Mouse (Mus musculus) B cell, adult 2 months (primary cell): ENCODE results near the gene Snx1.

Experiments used
- DNase-seq, 2 experiments: peaks; one replicate each; pipeline ENCODE4 v3.0.0; 2022

Snx1 gene

DNA sequence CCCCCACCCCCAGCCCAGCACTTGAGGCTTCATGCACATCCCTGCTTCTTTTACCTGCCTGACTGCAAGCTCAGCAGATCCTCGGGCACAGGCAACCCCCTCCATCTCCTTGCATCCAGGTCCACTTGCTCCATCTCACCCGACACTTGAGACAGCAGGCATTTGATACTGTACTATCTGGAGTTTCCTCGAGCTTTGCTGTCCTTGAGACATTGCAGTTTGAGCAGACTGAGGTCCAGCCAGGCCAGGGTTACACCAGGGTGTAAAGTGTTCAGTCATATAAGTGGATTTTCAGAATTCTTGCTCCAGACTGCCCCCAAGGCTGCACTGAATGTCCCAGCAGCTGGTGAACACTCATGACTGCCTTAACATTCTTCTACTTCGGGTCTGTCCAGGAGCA lies 84.1 kb downstream of the Snx1 start:
- DNase-seq, result no peak

DNA sequence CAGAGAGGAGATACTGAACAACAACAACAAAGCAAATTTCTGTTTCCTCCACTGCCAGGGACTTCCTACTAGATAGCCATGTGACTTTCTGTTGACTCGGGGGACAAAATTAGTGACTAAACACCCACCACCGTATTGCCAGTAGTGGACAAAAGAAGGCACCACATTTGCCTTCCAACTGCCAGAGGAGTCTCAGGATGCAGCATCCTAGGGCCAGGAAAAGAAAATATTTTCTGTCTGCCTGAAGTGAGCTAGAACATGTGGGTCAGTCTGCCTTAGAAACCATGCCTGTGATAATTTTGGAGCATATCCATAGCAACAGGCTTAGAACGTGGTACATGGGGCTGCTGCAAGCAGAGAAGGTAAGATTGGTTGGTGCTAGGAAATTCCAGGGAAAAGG lies 85.6 kb downstream of the Snx1 start:
- DNase-seq, result no peak

DNA sequence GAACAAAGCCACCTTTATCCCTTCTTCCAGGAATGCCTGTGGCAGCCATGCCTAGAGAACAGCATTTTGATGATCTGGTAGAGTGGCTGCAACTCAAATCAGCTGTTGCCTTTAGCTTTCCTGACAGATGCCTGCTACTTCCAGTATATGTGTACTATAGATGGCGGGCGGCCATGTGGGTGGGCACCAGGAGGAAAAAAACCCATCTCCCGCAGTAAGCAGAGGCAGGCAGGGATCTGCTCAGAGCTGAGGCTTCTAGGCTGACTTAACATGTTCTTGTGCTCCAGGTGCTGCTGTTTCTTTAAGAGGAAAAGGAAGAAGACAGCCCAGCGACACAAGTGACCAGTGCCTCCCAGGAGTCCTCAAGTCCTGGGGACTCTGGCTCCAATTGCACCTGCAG lies 87.1 kb downstream of the Snx1 start:
- no peak for DNase-seq

DNA sequence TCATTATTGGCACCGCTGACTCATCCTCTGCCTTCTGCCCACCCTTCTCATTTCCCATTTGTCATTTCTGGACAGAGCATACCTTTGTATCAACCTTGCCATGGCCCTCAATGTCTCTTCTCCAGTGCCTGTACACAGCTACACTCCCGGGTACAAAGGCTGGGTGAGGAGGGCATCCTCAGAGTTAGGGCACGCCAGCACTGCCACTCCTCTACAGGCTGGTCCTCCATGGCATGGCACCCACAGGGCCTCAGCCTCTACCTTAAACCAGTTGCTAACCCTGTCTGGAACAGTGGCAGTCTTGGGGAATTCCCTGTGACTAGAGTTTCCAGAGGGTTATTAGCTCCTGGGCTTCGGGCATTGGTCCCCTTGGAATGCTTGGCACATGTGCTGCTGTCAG lies 87.8 kb downstream of the Snx1 start:
- DNase-seq, result no peak
